In genomic region chr15:79357036-79357911, GRCm38 (mm10) we compare ENCODE assay signal across 7 mouse cellular contexts. TPM values are rescaled to one million over a fixed set of nuclear protein-coding genes. Genes with fewer than 3 reads are reported as not detected.
DNase-seq lines count a peak whose midpoint lies in the region; ATAC-seq lines count a peak whose summit lies in the region.

No protein-coding gene starts in this region.

- peaks cover 29% of the 10 kb centered on the region for H3K4me1 ChIP-seq in liver, embryonic 11.5 days (replicated peaks; ENCODE audit: control insufficient read depth, insufficient read depth, low read length)
- H3K4me1 ChIP-seq in midbrain, embryonic 16.5 days (ENCODE audit: control insufficient read depth, insufficient read depth, low read length) = peaks cover 11% of the 10 kb centered on the region; the same call in 1 of the 2 replicates

- H3K4me3 ChIP-seq in liver, embryonic 11.5 days (ENCODE audit: low read depth, low read length) = peak overlapping the region; percentile 55
- H3K4me3 ChIP-seq in midbrain, embryonic 16.5 days (ENCODE audit: low read depth, low read length) = peak overlapping the region; percentile 49

- WGBS in liver, embryonic 11.5 days = under 1% methylated on average over 74 of the region's 77 CpGs
- WGBS in midbrain, embryonic 16.5 days = under 1% methylated on average over 67 of the region's 77 CpGs

- no peaks in the 10 kb centered on the region for H3K27me3 ChIP-seq in liver, embryonic 11.5 days (replicated peaks; ENCODE audit: control insufficient read depth, insufficient read depth, low read length)
- peaks cover 12% of the 10 kb centered on the region for H3K27me3 ChIP-seq in midbrain, embryonic 16.5 days (ENCODE audit: control insufficient read depth, insufficient read depth, low read depth, low read length)

- ATAC-seq in liver, embryonic 11.5 days (replicated peaks; ENCODE audit: low FRiP score) = peak; percentile 94
- ATAC-seq in midbrain, embryonic 16.5 days = peak; percentile 67

- H3K4me2 ChIP-seq in liver, embryonic 11.5 days = peak overlapping the region; percentile 94
- H3K4me2 ChIP-seq in midbrain, embryonic 16.5 days (ENCODE audit: low read length) = peak overlapping the region; percentile 99

- H3K27ac ChIP-seq in liver, embryonic 11.5 days (ENCODE audit: low read depth, low read length) = no peak overlapping the region; the same call in 1 of the 2 replicates
- H3K27ac ChIP-seq in midbrain, embryonic 16.5 days (ENCODE audit: low read length) = no peak overlapping the region

- H3K9me3 ChIP-seq in liver, embryonic 11.5 days (ENCODE audit: control insufficient read depth, low read length) = no peaks in the 10 kb centered on the region
- no peaks in the 10 kb centered on the region for H3K9me3 ChIP-seq in midbrain, embryonic 16.5 days (replicated peaks; ENCODE audit: control insufficient read depth, low read length, poor library complexity, severe bottlenecking)

- H3K36me3 ChIP-seq in liver, embryonic 11.5 days (ENCODE audit: control insufficient read depth, insufficient read depth, low read length) = peaks cover 2% of the 10 kb centered on the region; the same call in 1 of the 2 replicates
- peaks cover 4% of the 10 kb centered on the region for H3K36me3 ChIP-seq in midbrain, embryonic 16.5 days (ENCODE audit: control insufficient read depth, insufficient read depth, low read length)

- DNase-seq in R1 (ENCODE audit: low read depth, low spot score) = peak; percentile 85
- peak; percentile 83 for DNase-seq in embryo, embryonic 10 days (ENCODE audit: low spot score)
- peak; percentile 60 to 72 for DNase-seq in gastrocnemius, postnatal 4 days (ENCODE audit: low spot score in 2 of 2)
- peak; percentile 50 for DNase-seq in kidney, adult 11 months
- peak; percentile 82 for DNase-seq in liver, embryonic 11.5 days (ENCODE audit: low spot score)
- peak; percentile 34 to 47 for DNase-seq in spleen, adult 18-20 months

- peak overlapping the region; percentile 75 for H3K9ac ChIP-seq in liver, embryonic 11.5 days (ENCODE audit: low read depth, low read length)
- H3K9ac ChIP-seq in midbrain, embryonic 16.5 days (ENCODE audit: low read depth, low read length) = peak overlapping the region; percentile 63

RNA-seq across cellular contexts. Expression of gene Maff, which starts 10.9 kb away (rescaled TPM):
- 1 to 10 TPM; 3.8 to 4.0 TPM for total RNA-seq in gastrocnemius, postnatal 4 days (2021)
- 3.1 and 3.5 TPM in 2 replicates for polyA plus RNA-seq in liver, embryonic 11.5 days (2014; fragmentation: Nextera tagmentation; extraction: Ambion mirVana)
- polyA plus RNA-seq in midbrain, embryonic 16.5 days (2015; fragmentation: Nextera tagmentation; extraction: Ambion mirVana) = 0.85 and 0.86 TPM in 2 replicates

RNA-seq across cellular contexts. Expression of gene Pla2g6, which starts 29.1 kb away (rescaled TPM):
- 10 to 100 TPM; 11.5 to 15.7 TPM for total RNA-seq in gastrocnemius, postnatal 4 days (2021)
- 27.7 and 28.1 TPM in 2 replicates for polyA plus RNA-seq in liver, embryonic 11.5 days (2014; fragmentation: Nextera tagmentation; extraction: Ambion mirVana)
- 29.8 and 35.3 TPM in 2 replicates for polyA plus RNA-seq in midbrain, embryonic 16.5 days (2015; fragmentation: Nextera tagmentation; extraction: Ambion mirVana)

RNA-seq across cellular contexts. Expression of gene Tmem184b, which starts 46.1 kb away (rescaled TPM):
- 10 to 100 TPM; 72.4 to 77.4 TPM for total RNA-seq in gastrocnemius, postnatal 4 days (2021)
- 36.4 and 38.8 TPM in 2 replicates for polyA plus RNA-seq in liver, embryonic 11.5 days (2014; fragmentation: Nextera tagmentation; extraction: Ambion mirVana)
- polyA plus RNA-seq in midbrain, embryonic 16.5 days (2015; fragmentation: Nextera tagmentation; extraction: Ambion mirVana) = 42.5 and 43.2 TPM in 2 replicates
